Comparison of ENCODE assay signal across 19 mouse cellular contexts in genomic region chr10:66969581-66969980, GRCm38 (mm10).
A peak's percentile ranks its signal among the peaks of the same experiment; 100 is the strongest.
DNase-seq lines count a peak whose midpoint lies in the region; ATAC-seq lines count a peak whose summit lies in the region.
"Had no signal": no experiment of that assay in that cellular context is flagged by ENCODE, and none has a peak within 500 bp of the region (broad histone marks: within the 10 kb centered on the region; RNA-seq: fewer than 3 reads in every experiment).

No protein-coding gene starts in this region.

- ATAC-seq in neural tube, embryonic 11.5 days (ENCODE audit: insufficient read depth, low FRiP score, low TSS enrichment): 0 out of 2 replicates have a peak, but pooled peaks have one; percentile 31
- no peak for ATAC-seq in neural tube, embryonic 15.5 days (ENCODE audit: low FRiP score)
- no peak for ATAC-seq in midbrain, embryonic 13.5 days
- ATAC-seq in hindbrain, embryonic 14.5 days (ENCODE audit: low FRiP score): no peak
- ATAC-seq: activated CD4-positive, CD25-positive, alpha-beta regulatory T cell, adult 4 months; forebrain, embryonic 14.5 days; hindbrain, postnatal 0 days had no signal

- 27% methylated on average over 2 of the region's 2 CpGs for WGBS in neural tube, embryonic 11.5 days
- WGBS in neural tube, embryonic 15.5 days: 23% methylated on average over 2 of the region's 2 CpGs
- WGBS in midbrain, embryonic 13.5 days: 53% methylated on average over 2 of the region's 2 CpGs
- WGBS in hindbrain, embryonic 14.5 days: 52% methylated on average over 2 of the region's 2 CpGs

- no peak overlapping the region for H3K4me3 ChIP-seq in neural tube, embryonic 11.5 days (ENCODE audit: low read depth, low read length)
- no peak overlapping the region for H3K4me3 ChIP-seq in neural tube, embryonic 15.5 days (replicated peaks)
- no peak overlapping the region for H3K4me3 ChIP-seq in midbrain, embryonic 13.5 days (replicated peaks)
- H3K4me3 ChIP-seq in hindbrain, embryonic 14.5 days (replicated peaks; ENCODE audit: low read length): no peak overlapping the region
- H3K4me3 ChIP-seq: embryonic facial prominence, embryonic 10.5 days; heart, embryonic 10.5 days; hindbrain, embryonic 12.5 days had no signal

- H3K27me3 ChIP-seq in neural tube, embryonic 11.5 days (ENCODE audit: control insufficient read depth, insufficient read depth, low read length): no peaks in the 10 kb centered on the region
- H3K27me3 ChIP-seq in neural tube, embryonic 15.5 days (replicated peaks): no peaks in the 10 kb centered on the region
- no peaks in the 10 kb centered on the region for H3K27me3 ChIP-seq in midbrain, embryonic 13.5 days
- no peaks in the 10 kb centered on the region for H3K27me3 ChIP-seq in hindbrain, embryonic 14.5 days (ENCODE audit: control insufficient read depth, insufficient read depth, low read length)
- H3K27me3 ChIP-seq: hindbrain, embryonic 12.5 days had no signal

- H3K4me1 ChIP-seq in neural tube, embryonic 11.5 days (ENCODE audit: control insufficient read depth, insufficient read depth, low read length): no peaks in the 10 kb centered on the region
- H3K4me1 ChIP-seq in neural tube, embryonic 15.5 days: peaks cover 9% of the 10 kb centered on the region
- H3K4me1 ChIP-seq in midbrain, embryonic 13.5 days (replicated peaks): 0 out of 2 replicates have a peak, but pooled peaks cover 4% of the 10 kb centered on the region
- H3K4me1 ChIP-seq in hindbrain, embryonic 14.5 days (replicated peaks; ENCODE audit: control insufficient read depth, insufficient read depth, low read length): no peaks in the 10 kb centered on the region

- no peaks in the 10 kb centered on the region for H3K9me3 ChIP-seq in neural tube, embryonic 11.5 days (ENCODE audit: control insufficient read depth, low read length)
- H3K9me3 ChIP-seq in neural tube, embryonic 15.5 days (replicated peaks): no peaks in the 10 kb centered on the region
- H3K9me3 ChIP-seq in midbrain, embryonic 13.5 days: no peaks in the 10 kb centered on the region
- no peaks in the 10 kb centered on the region for H3K9me3 ChIP-seq in hindbrain, embryonic 14.5 days (ENCODE audit: control insufficient read depth, low read length)
- H3K9me3 ChIP-seq: embryonic facial prominence, embryonic 10.5 days; heart, embryonic 10.5 days had no signal

- no peak overlapping the region for H3K4me2 ChIP-seq in neural tube, embryonic 11.5 days (ENCODE audit: low read depth)
- no peak overlapping the region for H3K4me2 ChIP-seq in neural tube, embryonic 15.5 days
- no peak overlapping the region for H3K4me2 ChIP-seq in midbrain, embryonic 13.5 days (replicated peaks)
- no peak overlapping the region for H3K4me2 ChIP-seq in hindbrain, embryonic 14.5 days (replicated peaks)
- H3K4me2 ChIP-seq: hindbrain, embryonic 12.5 days had no signal

- H3K9ac ChIP-seq in neural tube, embryonic 11.5 days (ENCODE audit: low read length): no peak overlapping the region
- no peak overlapping the region for H3K9ac ChIP-seq in neural tube, embryonic 15.5 days (replicated peaks)
- no peak overlapping the region for H3K9ac ChIP-seq in midbrain, embryonic 13.5 days (replicated peaks)
- no peak overlapping the region for H3K9ac ChIP-seq in hindbrain, embryonic 14.5 days
- H3K9ac ChIP-seq: hindbrain, embryonic 12.5 days had no signal

- DNase-seq in neural tube, embryonic 11.5 days (ENCODE audit: low spot score): no peak
- DNase-seq in ES-CJ7 (ENCODE audit: low read depth, low spot score) (peak; percentile 95), WW6 (ENCODE audit: low read depth, low spot score) (peak; percentile 66)
- DNase-seq in hindbrain, embryonic 14.5 days (ENCODE audit: low spot score): no peak
- DNase-seq: adrenal gland, postnatal 14 days; cerebellum, adult 11-12 months; cerebellum, adult 9-10 months; cerebellum, postnatal 36 days; heart, adult 18-20 months; heart, postnatal 10 days; heart, postnatal 4 days had no signal

- no peaks in the 10 kb centered on the region for H3K36me3 ChIP-seq in neural tube, embryonic 11.5 days (ENCODE audit: control insufficient read depth, insufficient read depth, low read length)
- H3K36me3 ChIP-seq in neural tube, embryonic 15.5 days: no peaks in the 10 kb centered on the region
- H3K36me3 ChIP-seq in midbrain, embryonic 13.5 days: no peaks in the 10 kb centered on the region
- no peaks in the 10 kb centered on the region for H3K36me3 ChIP-seq in hindbrain, embryonic 14.5 days (replicated peaks; ENCODE audit: control insufficient read depth, insufficient read depth)
- H3K36me3 ChIP-seq: embryonic facial prominence, embryonic 10.5 days; heart, embryonic 10.5 days; hindbrain, embryonic 12.5 days had no signal

- H3K27ac ChIP-seq in neural tube, embryonic 11.5 days (ENCODE audit: low read depth, low read length): no peak overlapping the region
- H3K27ac ChIP-seq in neural tube, embryonic 15.5 days (replicated peaks): no peak overlapping the region
- no peak overlapping the region for H3K27ac ChIP-seq in midbrain, embryonic 13.5 days
- no peak overlapping the region for H3K27ac ChIP-seq in hindbrain, embryonic 14.5 days
- H3K27ac ChIP-seq: embryonic facial prominence, embryonic 10.5 days; heart, embryonic 10.5 days; hindbrain, embryonic 12.5 days; hindbrain, postnatal 0 days had no signal

Comparison
In these comparisons a context has a peak if more than half of its experiments do, and no peak if none do; other contexts are left out.
1. DNase-seq: peak in ES-CJ7 (single experiment) and WW6 (single experiment); none in neural tube, embryonic 11.5 days (single experiment) and hindbrain, embryonic 14.5 days (single experiment).